Mouse (Mus musculus) thymus, adult 2 months (tissue): Measurements from ENCODE around the gene Fggy. TPM values are rescaled to one million over a fixed set of nuclear protein-coding genes. Genes with fewer than 3 reads are reported as not detected.

Source experiments
- DNase-seq: peaks from one replicate; pipeline ENCODE4 v3.0.0; 2021
- H3K27ac ChIP-seq: fragments of 200-500 bp; 2 replicates; pipeline ENCODE4 v1.5.1; 2012; ENCODE audit warnings: low read length, control low read depth; ENCODE audit not compliant: control insufficient read depth, insufficient read depth
- H3K27me3 ChIP-seq: fragments of 200-500 bp; 2 replicates; pipeline ENCODE4 v1.6.1; 2012; ENCODE audit warnings: mild to moderate bottlenecking, low read length, moderate library complexity, mixed read lengths; ENCODE audit not compliant: control insufficient read depth, insufficient read depth
- H3K36me3 ChIP-seq: fragments of 200-500 bp; 2 replicates; pipeline ENCODE4 v1.6.1; 2012; ENCODE audit warnings: mild to moderate bottlenecking, low read length, moderate library complexity; ENCODE audit not compliant: control insufficient read depth, insufficient read depth
- H3K4me1 ChIP-seq: fragments of 200-500 bp; replicated peaks from 2 replicates; pipeline ENCODE4 v1.6.1; 2012; ENCODE audit warnings: low read length; ENCODE audit not compliant: control insufficient read depth, insufficient read depth
- H3K4me3 ChIP-seq: fragments of 200-500 bp; 2 replicates; pipeline ENCODE4 v1.5.1; 2012; ENCODE audit warnings: mild to moderate bottlenecking, low read length, control low read depth, moderate library complexity; ENCODE audit not compliant: control insufficient read depth, insufficient read depth
- CTCF ChIP-seq: fragments of 200-500 bp; IDR thresholded peaks from 2 replicates; pipeline ENCODE4 v1.5.1; 2012; ENCODE audit warnings: mild to moderate bottlenecking, control low read depth, low read length, moderate library complexity, borderline replicate concordance; ENCODE audit not compliant: control insufficient read depth, poor library complexity, insufficient read depth; ENCODE audit errors: extremely low read depth
- POLR2A ChIP-seq: fragments of 200-500 bp; IDR thresholded peaks from 2 replicates; pipeline ENCODE4 v1.6.1; 2012; ENCODE audit warnings: mild to moderate bottlenecking, low read length, control low read depth, moderate library complexity; ENCODE audit not compliant: control insufficient read depth, poor library complexity, insufficient read depth; ENCODE audit errors: extremely low read depth
- WGBS: fragments of 180-500 bp; shearing (Covaris S2); methylation state at CpG from one replicate; pipeline ENCODE4 v1.1.7; 2018; 5-methylcytosine and 5-hydroxymethylcytosine counted together
- polyA plus RNA-seq: library from polyadenylated mRNA; depleted of rRNA; stranded (reverse); fragments of >200 nt; gene quantifications from 2 replicates; pipeline ENCODE4 v1.2.3, GENCODE M21; 2012

Fggy gene
- polyA plus RNA-seq, 1 experiment: 4.4 TPM

DNA sequence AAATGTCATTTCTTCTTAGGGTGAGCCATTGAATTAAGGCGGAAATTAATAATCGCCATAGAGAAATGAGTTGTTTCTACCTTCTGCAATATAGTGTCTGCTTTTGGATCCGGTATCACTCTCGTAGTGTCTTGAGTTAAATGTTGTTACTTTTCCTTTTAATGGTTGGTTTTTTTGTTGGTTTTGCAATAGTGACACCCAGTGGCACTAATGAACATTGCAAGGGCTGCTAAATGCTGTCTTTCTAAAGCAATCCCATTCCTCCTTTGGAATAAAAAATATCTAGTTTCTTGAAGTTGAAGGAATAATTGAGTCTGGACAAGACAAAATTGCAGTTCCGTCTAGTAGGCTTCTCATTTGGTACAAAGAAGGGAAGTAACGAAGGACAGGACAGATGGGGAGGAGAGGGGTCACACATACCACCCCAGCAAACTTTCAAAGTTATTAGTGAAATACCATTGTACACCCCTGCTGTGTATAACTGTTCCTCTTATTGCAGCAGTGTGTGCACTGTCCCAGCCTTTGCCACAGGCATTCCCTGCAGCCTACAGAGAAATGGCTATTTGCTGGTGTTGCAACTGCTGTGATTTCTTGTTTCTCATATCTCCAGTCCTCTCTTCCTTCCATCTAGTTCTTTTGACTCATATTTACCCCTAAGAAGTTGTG, 314.0 kb downstream of the Fggy start:
- 39% methylated on average over 6 of the region's 6 CpGs for WGBS
- Histone ChIP-seq H3K4me1 (no peaks in the 10 kb centered on the region), H3K27me3 (no peaks in the 10 kb centered on the region), H3K36me3 (no peaks in the 10 kb centered on the region), H3K27ac (no peak overlapping the region), H3K4me3 (no peak overlapping the region)
- peak; percentile 37 for DNase-seq
- TF ChIP-seq CTCF (no peak), POLR2A (no peak)

DNA sequence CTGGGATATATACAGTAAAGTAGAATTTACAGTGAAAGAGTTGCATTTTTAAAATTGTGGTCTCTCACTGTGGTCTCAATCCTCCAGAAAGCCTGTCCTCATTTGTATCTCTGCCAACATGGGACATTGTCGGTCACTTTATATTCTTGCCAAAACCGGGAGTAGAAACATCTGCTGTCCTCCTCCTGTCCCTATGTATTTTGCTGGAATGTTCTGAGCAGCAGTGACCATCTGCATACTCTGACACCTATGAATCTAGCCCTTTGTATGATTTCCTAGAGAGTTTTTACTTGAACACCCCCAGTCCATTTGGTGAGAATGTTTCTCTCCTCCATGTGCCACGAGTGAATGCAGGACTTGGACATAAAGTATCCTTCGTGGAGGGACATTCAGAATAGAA, 318.6 kb downstream of the Fggy start:
- no peak for DNase-seq
- TF ChIP-seq POLR2A (no peak), CTCF (no peak)
- Histone ChIP-seq H3K36me3 (no peaks in the 10 kb centered on the region), H3K4me1 (no peaks in the 10 kb centered on the region), H3K27ac (no peak overlapping the region), H3K27me3 (no peaks in the 10 kb centered on the region), H3K4me3 (no peak overlapping the region)
- 95% methylated on average over 4 of the region's 4 CpGs for WGBS

GRCm38 (mm10) chr4:95877436-95877835, 320.1 kb downstream of the Fggy start:
- no peak overlapping the region for H3K4me3 ChIP-seq

GRCm38 (mm10) chr4:95881751-95882350, 324.5 kb downstream of the Fggy start:
- WGBS: 94% methylated on average over 4 of the region's 4 CpGs
- Histone ChIP-seq H3K36me3 (no peaks in the 10 kb centered on the region), H3K4me3 (no peak overlapping the region), H3K4me1 (no peaks in the 10 kb centered on the region), H3K27me3 (no peaks in the 10 kb centered on the region), H3K27ac (no peak overlapping the region)
- DNase-seq: no peak
- TF ChIP-seq POLR2A (no peak), CTCF (no peak)

More at GRCm38 (mm10) chr4:95877436-95877835, 320.1 kb downstream of the Fggy start:
- Histone ChIP-seq H3K4me1 (no peaks in the 10 kb centered on the region), H3K36me3 (no peaks in the 10 kb centered on the region), H3K27me3 (no peaks in the 10 kb centered on the region), H3K27ac (no peak overlapping the region)
- no peak for TF ChIP-seq POLR2A
- TF ChIP-seq CTCF: no peak
- 93% methylated on average over 4 of the region's 4 CpGs for WGBS
- DNase-seq: no peak

DNA sequence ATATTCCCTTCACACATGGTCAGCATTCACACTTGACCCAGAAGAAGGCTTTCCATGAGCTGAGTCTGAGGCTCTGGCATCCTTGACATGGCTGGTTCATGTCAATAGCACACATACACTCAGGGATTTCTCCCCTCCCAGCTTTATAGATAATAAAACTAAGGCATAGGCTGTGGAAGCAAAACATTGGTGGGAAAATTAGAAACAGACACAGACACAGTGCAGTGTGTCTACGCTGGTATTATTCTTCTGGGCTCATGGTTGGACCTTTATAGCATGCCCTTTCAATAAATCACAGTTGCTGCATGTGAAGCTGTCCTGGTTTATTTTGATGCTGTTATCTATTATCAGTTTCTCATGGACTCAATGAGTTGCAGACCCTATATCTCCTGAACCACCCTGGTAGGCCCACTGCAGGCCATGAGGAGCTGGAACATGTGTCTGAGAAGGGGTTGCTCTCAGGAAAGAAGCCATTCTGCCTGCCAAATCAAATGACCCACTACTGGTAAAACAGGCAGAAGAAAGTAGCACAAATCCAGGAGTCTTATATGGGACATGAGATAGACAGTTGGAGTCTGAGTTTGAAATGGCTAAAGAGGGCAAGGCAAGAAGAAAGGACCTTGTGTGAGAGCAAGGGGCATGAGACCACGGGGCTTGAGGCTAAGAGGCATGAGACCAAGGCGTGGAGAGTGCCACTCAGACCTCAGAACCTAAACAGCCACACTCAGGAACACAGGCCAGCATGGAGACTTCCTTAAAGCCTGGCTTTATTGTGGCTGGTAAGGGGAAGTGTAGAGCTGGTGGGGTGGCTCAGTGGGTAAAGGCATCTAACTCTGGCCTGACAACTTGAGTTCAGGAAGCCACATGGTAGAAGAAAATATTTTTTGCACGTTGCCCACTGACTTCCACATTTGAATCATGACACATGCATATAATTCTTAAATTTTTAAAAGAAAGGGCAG, 327.2 kb downstream of the Fggy start:
- no peaks in the 10 kb centered on the region for H3K36me3 ChIP-seq
- no peak for TF ChIP-seq CTCF
- TF ChIP-seq POLR2A: no peak
- 47% methylated on average over 4 of the region's 4 CpGs for WGBS

GRCm38 (mm10) chr4:95895199-95895754, 338.0 kb downstream of the Fggy start:
- Histone ChIP-seq H3K27ac (no peak overlapping the region), H3K27me3 (no peaks in the 10 kb centered on the region), H3K36me3 (no peaks in the 10 kb centered on the region), H3K4me3 (no peak overlapping the region), H3K4me1 (peaks cover 4% of the 10 kb centered on the region)
- DNase-seq: no peak
- TF ChIP-seq POLR2A (no peak), CTCF (no peak)
- 21% methylated on average over 2 of the region's 2 CpGs for WGBS

More for the DNA sequence above, 327.2 kb downstream of the Fggy start:
- Histone ChIP-seq H3K27ac (no peak overlapping the region), H3K4me1 (no peaks in the 10 kb centered on the region), H3K4me3 (no peak overlapping the region), H3K27me3 (no peaks in the 10 kb centered on the region)
- no peak for DNase-seq
